Mouse (Mus musculus): ENCODE data around the gene Fosl2.

- TF ChIP-seq EP300 (IDR thresholded peaks at IDR 0.05; ENCODE audit: low read depth) (no peak), CTCF (IDR thresholded peaks at IDR 0.05; ENCODE audit: low read depth) (no peak)
Measured at GRCm38 (mm10) chr5:32102484-32102883, 33.1 kb upstream of the Fosl2 start.

Data from heart, postnatal 0 days (tissue).